Mouse (Mus musculus) layer of hippocampus, adult 9-10 months (tissue): ENCODE measurements at regions not wholly inside any gene's neighbourhood (a gene's known extent, or its start where the extent isn't known, plus 50 kb on each side); places are given as distances from the start of the nearest gene placed in this dataset.
A peak's percentile ranks its signal among the peaks of the same experiment; 100 is the strongest.
"Not testable (repeated sequence)": the region's sequence is repeated elsewhere in the genome, so short reads cannot be mapped to it uniquely, and the experiment has no call there.

ENCODE experiments used
- DNase-seq: peaks from one replicate; pipeline ENCODE4 v3.0.0; 2022; ENCODE audit warnings: low spot score

GRCm38 (mm10) chr13:32449710-32450417 lies 111.3 kb upstream of the Gmds start:
- no peak for DNase-seq

GRCm38 (mm10) chr13:32444531-32444930 lies 106.0 kb upstream of the Gmds start:
- no peak for DNase-seq

GRCm38 (mm10) chr13:32442025-32442424 lies 103.5 kb upstream of the Gmds start:
- DNase-seq = no peak

GRCm38 (mm10) chr13:32435136-32435535 lies 96.6 kb upstream of the Gmds start:
- DNase-seq = no peak

- no peak for DNase-seq
Observed at GRCm38 (mm10) chr13:32428482-32428881, 89.9 kb upstream of the Gmds start.

- DNase-seq = no peak
Observed at GRCm38 (mm10) chr13:32426906-32427305, 88.4 kb upstream of the Gmds start.

- DNase-seq = no peak
Observed at GRCm38 (mm10) chr13:32426199-32426598, 87.7 kb upstream of the Gmds start.

GRCm38 (mm10) chr13:32424543-32424942 lies 86.0 kb upstream of the Gmds start:
- DNase-seq = not testable (repeated sequence)

- no peak for DNase-seq
Observed at GRCm38 (mm10) chr13:32422485-32422884, 83.9 kb upstream of the Gmds start.

- no peak for DNase-seq
Observed at GRCm38 (mm10) chr13:32419326-32419725, 80.8 kb upstream of the Gmds start.

- no peak for DNase-seq
Observed at GRCm38 (mm10) chr13:32418655-32419054, 80.1 kb upstream of the Gmds start.

GRCm38 (mm10) chr13:32417907-32418306 lies 79.4 kb upstream of the Gmds start:
- no peak for DNase-seq

- peak; percentile 79 for DNase-seq
Observed at GRCm38 (mm10) chr13:32411287-32411935, 72.9 kb upstream of the Gmds start.

GRCm38 (mm10) chr13:32410065-32410464 lies 71.5 kb upstream of the Gmds start:
- no peak for DNase-seq

GRCm38 (mm10) chr13:32398616-32399015 lies 60.1 kb upstream of the Gmds start:
- no peak for DNase-seq
